ENCODE assay signal across 8 mouse cellular contexts in genomic region chr6:126034728-126035127, GRCm38 (mm10).
A peak's percentile ranks its signal among the peaks of the same experiment; 100 is the strongest.
DNase-seq lines count a peak whose midpoint lies in the region; ATAC-seq and TF ChIP-seq lines count a peak whose summit lies in the region.

No protein-coding gene starts in this region.

- no peak for TF ChIP-seq CTCF in layer of hippocampus, adult 2 months (conservative IDR thresholded peaks at IDR 0.05)

- H3K27me3 ChIP-seq in midbrain, embryonic 16.5 days (ENCODE audit: control insufficient read depth, insufficient read depth, low read depth, low read length) = no peaks in the 10 kb centered on the region
- no peaks in the 10 kb centered on the region for H3K27me3 ChIP-seq in midbrain, embryonic 10.5 days (ENCODE audit: low read depth, poor library complexity, severe bottlenecking)
- H3K27me3 ChIP-seq in heart, embryonic 15.5 days = no peaks in the 10 kb centered on the region

- DNase-seq in midbrain, embryonic 10.5 days (ENCODE audit: low spot score) = no peak
- peak; percentile 83 for DNase-seq in kidney, postnatal 10 days
- peak; percentile 12 for DNase-seq in right cerebral cortex, postnatal 14 days
- DNase-seq in layer of hippocampus, adult 2 months (ENCODE audit: low spot score in 2 of 2) = no peak
- DNase-seq in ovary, adult 18-20 months (ENCODE audit: low spot score) = no peak
- DNase-seq in gastrocnemius, postnatal 25 days = no peak

- 0 out of 2 replicates have a peak overlapping the region, but pooled peaks have one; percentile 10 for H3K9ac ChIP-seq in midbrain, embryonic 16.5 days (ENCODE audit: low read depth, low read length)
- no peak overlapping the region for H3K9ac ChIP-seq in heart, embryonic 15.5 days

- no peak overlapping the region for H3K4me3 ChIP-seq in midbrain, embryonic 16.5 days (ENCODE audit: low read depth, low read length)
- no peak overlapping the region for H3K4me3 ChIP-seq in midbrain, embryonic 10.5 days
- no peak overlapping the region for H3K4me3 ChIP-seq in heart, embryonic 15.5 days
- no peak overlapping the region for H3K4me3 ChIP-seq in layer of hippocampus, adult 2 months

- H3K9me3 ChIP-seq in midbrain, embryonic 16.5 days (replicated peaks; ENCODE audit: control insufficient read depth, low read length, poor library complexity, severe bottlenecking) = no peaks in the 10 kb centered on the region
- H3K9me3 ChIP-seq in midbrain, embryonic 10.5 days (replicated peaks) = no peaks in the 10 kb centered on the region
- no peaks in the 10 kb centered on the region for H3K9me3 ChIP-seq in heart, embryonic 15.5 days (replicated peaks)

- H3K4me2 ChIP-seq in midbrain, embryonic 16.5 days (ENCODE audit: low read length) = no peak overlapping the region
- no peak overlapping the region for H3K4me2 ChIP-seq in heart, embryonic 15.5 days

- no peaks in the 10 kb centered on the region for H3K36me3 ChIP-seq in midbrain, embryonic 16.5 days (ENCODE audit: control insufficient read depth, insufficient read depth, low read length)
- H3K36me3 ChIP-seq in midbrain, embryonic 10.5 days = no peaks in the 10 kb centered on the region
- no peaks in the 10 kb centered on the region for H3K36me3 ChIP-seq in heart, embryonic 15.5 days

- no peak overlapping the region for H3K27ac ChIP-seq in midbrain, embryonic 16.5 days (ENCODE audit: low read length)
- H3K27ac ChIP-seq in midbrain, embryonic 10.5 days (replicated peaks) = no peak overlapping the region
- no peak overlapping the region for H3K27ac ChIP-seq in heart, embryonic 15.5 days
- no peak overlapping the region for H3K27ac ChIP-seq in layer of hippocampus, adult 2 months

- ATAC-seq in midbrain, embryonic 16.5 days = peak; percentile 71
- ATAC-seq in heart, embryonic 15.5 days (replicated peaks; ENCODE audit: insufficient number of reproducible peaks, insufficient read depth, low FRiP score, low read depth) = 0 out of 2 replicates have a peak, but pooled peaks have one; percentile 14

- peaks cover 8% of the 10 kb centered on the region; the same call in 1 of the 2 replicates for H3K4me1 ChIP-seq in midbrain, embryonic 16.5 days (ENCODE audit: control insufficient read depth, insufficient read depth, low read length)
- peaks cover 12% of the 10 kb centered on the region for H3K4me1 ChIP-seq in midbrain, embryonic 10.5 days
- peaks cover 9% of the 10 kb centered on the region for H3K4me1 ChIP-seq in heart, embryonic 15.5 days (replicated peaks)

- 61% methylated on average over 7 of the region's 7 CpGs for WGBS in midbrain, embryonic 16.5 days
- WGBS in midbrain, embryonic 10.5 days = 88% methylated on average over 7 of the region's 7 CpGs
- WGBS in heart, embryonic 15.5 days = 34% methylated on average over 7 of the region's 7 CpGs

Comparison
In these comparisons a context has a peak if more than half of its experiments do, and no peak if none do; other contexts are left out.
1. DNase-seq: peak in kidney, postnatal 10 days (single experiment) and right cerebral cortex, postnatal 14 days (single experiment); none in midbrain, embryonic 10.5 days (single experiment), layer of hippocampus, adult 2 months (0 of 2), ovary, adult 18-20 months (single experiment) and gastrocnemius, postnatal 25 days (single experiment).